Mouse (Mus musculus): Measurements from ENCODE around the gene Epha6. TPM values are rescaled to one million over a fixed set of nuclear protein-coding genes. Genes with fewer than 3 reads are reported as not detected.

The Epha6 gene
- 0.24 and 0.34 TPM in 2 replicates for polyA plus RNA-seq (2015; fragmentation: Nextera tagmentation; extraction: Ambion mirVana)

- Histone ChIP-seq H3K4me2 (ENCODE audit: low read depth, low read length) (peak within 1 kb of the TSS; percentile 70), H3K9ac (ENCODE audit: low read length) (no peak within 1 kb of the TSS)
- ATAC-seq (ENCODE audit: insufficient read depth, low FRiP score), result peak; percentile 68; the same call in 1 of the 2 replicates
Observed at GRCm38 (mm10) chr16:60605061-60605831, at the start of gene Epha6. TSS of gene Epha6 (minus strand) at chr16:60605531.

GRCm38 (mm10) chr16:60651716-60652115 is 46.4 kb upstream of the Epha6 start:
- H3K4me1 ChIP-seq (ENCODE audit: control insufficient read depth, insufficient read depth, low read length), result no peaks in the 10 kb centered on the region
- ATAC-seq (ENCODE audit: insufficient read depth, low FRiP score), result no peak
- no peak overlapping the region for H3K9ac ChIP-seq (ENCODE audit: low read length)
- no peaks in the 10 kb centered on the region for H3K9me3 ChIP-seq (replicated peaks; ENCODE audit: control insufficient read depth, low read length)
- no peaks in the 10 kb centered on the region for H3K36me3 ChIP-seq (ENCODE audit: control insufficient read depth, insufficient read depth, low read length)
- no peaks in the 10 kb centered on the region for H3K27me3 ChIP-seq (ENCODE audit: control insufficient read depth, insufficient read depth, low read length)
- H3K27ac ChIP-seq (ENCODE audit: low read length), result no peak overlapping the region
- H3K4me3 ChIP-seq (replicated peaks; ENCODE audit: low read length), result no peak overlapping the region
- H3K4me2 ChIP-seq (ENCODE audit: low read depth, low read length), result no peak overlapping the region

More at GRCm38 (mm10) chr16:60605061-60605831, at the start of gene Epha6:
- Histone ChIP-seq H3K4me1 (ENCODE audit: control insufficient read depth, insufficient read depth, low read length) (peaks cover 11% of the 10 kb centered on the region; the same call in 1 of the 2 replicates), H3K36me3 (ENCODE audit: control insufficient read depth, insufficient read depth, low read length) (no peaks in the 10 kb centered on the region), H3K9me3 (replicated peaks; ENCODE audit: control insufficient read depth, low read length) (no peaks in the 10 kb centered on the region), H3K4me3 (replicated peaks; ENCODE audit: low read length) (peak within 1 kb of the TSS; percentile 39), H3K27me3 (ENCODE audit: control insufficient read depth, insufficient read depth, low read length) (peaks cover 20% of the 10 kb centered on the region), H3K27ac (ENCODE audit: low read length) (no peak within 1 kb of the TSS)
- under 1% methylated on average over 45 of the region's 45 CpGs for whole genome bisulfite sequencing

GRCm38 (mm10) chr16:60628091-60628490 is 22.8 kb upstream of the Epha6 start:
- Histone ChIP-seq H3K36me3 (ENCODE audit: control insufficient read depth, insufficient read depth, low read length) (no peaks in the 10 kb centered on the region), H3K4me2 (ENCODE audit: low read depth, low read length) (no peak overlapping the region), H3K4me3 (replicated peaks; ENCODE audit: low read length) (no peak overlapping the region), H3K27me3 (ENCODE audit: control insufficient read depth, insufficient read depth, low read length) (no peaks in the 10 kb centered on the region), H3K4me1 (ENCODE audit: control insufficient read depth, insufficient read depth, low read length) (no peaks in the 10 kb centered on the region), H3K9me3 (replicated peaks; ENCODE audit: control insufficient read depth, low read length) (no peaks in the 10 kb centered on the region), H3K27ac (ENCODE audit: low read length) (no peak overlapping the region), H3K9ac (ENCODE audit: low read length) (no peak overlapping the region)
- no peak for ATAC-seq (ENCODE audit: insufficient read depth, low FRiP score)

GRCm38 (mm10) chr16:60605832-60606583 is 677 bp upstream of the Epha6 start:
- H3K4me1 ChIP-seq (ENCODE audit: control insufficient read depth, insufficient read depth, low read length), result peaks cover 11% of the 10 kb centered on the region; the same call in 1 of the 2 replicates
- no peak overlapping the region for H3K27ac ChIP-seq (ENCODE audit: low read length)
- H3K9me3 ChIP-seq (replicated peaks; ENCODE audit: control insufficient read depth, low read length), result no peaks in the 10 kb centered on the region
- WGBS, result under 1% methylated on average over 38 of the region's 38 CpGs
- H3K4me2 ChIP-seq (ENCODE audit: low read depth, low read length), result peak overlapping the region; percentile 70
- peaks cover 20% of the 10 kb centered on the region for H3K27me3 ChIP-seq (ENCODE audit: control insufficient read depth, insufficient read depth, low read length)
- no peak overlapping the region for H3K9ac ChIP-seq (ENCODE audit: low read length)
- H3K4me3 ChIP-seq (replicated peaks; ENCODE audit: low read length), result peak overlapping the region; percentile 39
- peak; percentile 82 for ATAC-seq (ENCODE audit: insufficient read depth, low FRiP score)
- H3K36me3 ChIP-seq (ENCODE audit: control insufficient read depth, insufficient read depth, low read length), result no peaks in the 10 kb centered on the region

GRCm38 (mm10) chr16:60604613-60605012 is 718 bp downstream of the Epha6 start:
- no peaks in the 10 kb centered on the region for H3K9me3 ChIP-seq (replicated peaks; ENCODE audit: control insufficient read depth, low read length)
- H3K4me1 ChIP-seq (ENCODE audit: control insufficient read depth, insufficient read depth, low read length), result peaks cover 11% of the 10 kb centered on the region; the same call in 1 of the 2 replicates
- WGBS, result 2% methylated on average over 10 of the region's 10 CpGs
- peak overlapping the region; percentile 39 for H3K4me3 ChIP-seq (replicated peaks; ENCODE audit: low read length)
- ATAC-seq (ENCODE audit: insufficient read depth, low FRiP score), result no peak
- peak overlapping the region; percentile 70 for H3K4me2 ChIP-seq (ENCODE audit: low read depth, low read length)
- H3K27ac ChIP-seq (ENCODE audit: low read length), result no peak overlapping the region
- H3K36me3 ChIP-seq (ENCODE audit: control insufficient read depth, insufficient read depth, low read length), result no peaks in the 10 kb centered on the region
- H3K27me3 ChIP-seq (ENCODE audit: control insufficient read depth, insufficient read depth, low read length), result peaks cover 20% of the 10 kb centered on the region
- no peak overlapping the region for H3K9ac ChIP-seq (ENCODE audit: low read length)

GRCm38 (mm10) chr16:60585322-60585721 is 20.0 kb downstream of the Epha6 start:
- H3K4me1 ChIP-seq (ENCODE audit: control insufficient read depth, insufficient read depth, low read length), result no peaks in the 10 kb centered on the region
- no peak overlapping the region for H3K27ac ChIP-seq (ENCODE audit: low read length)
- ATAC-seq (ENCODE audit: insufficient read depth, low FRiP score), result no peak
- H3K9me3 ChIP-seq (replicated peaks; ENCODE audit: control insufficient read depth, low read length), result no peaks in the 10 kb centered on the region
- no peaks in the 10 kb centered on the region for H3K36me3 ChIP-seq (ENCODE audit: control insufficient read depth, insufficient read depth, low read length)
- no peak overlapping the region for H3K9ac ChIP-seq (ENCODE audit: low read length)
- no peak overlapping the region for H3K4me3 ChIP-seq (replicated peaks; ENCODE audit: low read length)
- H3K4me2 ChIP-seq (ENCODE audit: low read depth, low read length), result no peak overlapping the region
- 82% methylated on average over 3 of the region's 3 CpGs for WGBS
- H3K27me3 ChIP-seq (ENCODE audit: control insufficient read depth, insufficient read depth, low read length), result no peaks in the 10 kb centered on the region

- WGBS, result 72% methylated on average over 7 of the region's 7 CpGs
- H3K9me3 ChIP-seq (replicated peaks; ENCODE audit: control insufficient read depth, low read length), result no peaks in the 10 kb centered on the region
- H3K9ac ChIP-seq (ENCODE audit: low read length), result no peak overlapping the region
- ATAC-seq (ENCODE audit: insufficient read depth, low FRiP score), result no peak
- no peaks in the 10 kb centered on the region for H3K27me3 ChIP-seq (ENCODE audit: control insufficient read depth, insufficient read depth, low read length)
- H3K4me2 ChIP-seq (ENCODE audit: low read depth, low read length), result no peak overlapping the region
- H3K27ac ChIP-seq (ENCODE audit: low read length), result no peak overlapping the region
- no peak overlapping the region for H3K4me3 ChIP-seq (replicated peaks; ENCODE audit: low read length)
- H3K36me3 ChIP-seq (ENCODE audit: control insufficient read depth, insufficient read depth, low read length), result no peaks in the 10 kb centered on the region
- H3K4me1 ChIP-seq (ENCODE audit: control insufficient read depth, insufficient read depth, low read length), result no peaks in the 10 kb centered on the region
Observed at GRCm38 (mm10) chr16:60584695-60585094, 20.6 kb downstream of the Epha6 start.

- Histone ChIP-seq H3K27me3 (ENCODE audit: control insufficient read depth, insufficient read depth, low read length) (no peaks in the 10 kb centered on the region), H3K4me1 (ENCODE audit: control insufficient read depth, insufficient read depth, low read length) (no peaks in the 10 kb centered on the region), H3K4me2 (ENCODE audit: low read depth, low read length) (no peak overlapping the region), H3K27ac (ENCODE audit: low read length) (no peak overlapping the region), H3K9ac (ENCODE audit: low read length) (no peak overlapping the region), H3K36me3 (ENCODE audit: control insufficient read depth, insufficient read depth, low read length) (no peaks in the 10 kb centered on the region), H3K4me3 (replicated peaks; ENCODE audit: low read length) (no peak overlapping the region), H3K9me3 (replicated peaks; ENCODE audit: control insufficient read depth, low read length) (no peaks in the 10 kb centered on the region)
- no peak for ATAC-seq (ENCODE audit: insufficient read depth, low FRiP score)
- WGBS, result 54% methylated on average over 2 of the region's 2 CpGs
Observed at GRCm38 (mm10) chr16:60570546-60570945, 34.8 kb downstream of the Epha6 start.

GRCm38 (mm10) chr16:60544385-60544784 is 60.9 kb downstream of the Epha6 start:
- Histone ChIP-seq H3K27ac (ENCODE audit: low read length) (no peak overlapping the region), H3K9me3 (replicated peaks; ENCODE audit: control insufficient read depth, low read length) (no peaks in the 10 kb centered on the region), H3K27me3 (ENCODE audit: control insufficient read depth, insufficient read depth, low read length) (no peaks in the 10 kb centered on the region), H3K36me3 (ENCODE audit: control insufficient read depth, insufficient read depth, low read length) (no peaks in the 10 kb centered on the region), H3K4me1 (ENCODE audit: control insufficient read depth, insufficient read depth, low read length) (no peaks in the 10 kb centered on the region), H3K4me2 (ENCODE audit: low read depth, low read length) (no peak overlapping the region), H3K4me3 (replicated peaks; ENCODE audit: low read length) (no peak overlapping the region), H3K9ac (ENCODE audit: low read length) (no peak overlapping the region)
- 56% methylated on average over 4 of the region's 4 CpGs for WGBS
- ATAC-seq (ENCODE audit: insufficient read depth, low FRiP score), result no peak

Data from stomach, embryonic 16.5 days (tissue).